Mouse (Mus musculus) CH12.LX (cell line): ENCODE measurements around the gene Glis1.

ENCODE experiments used
- POLR2A ChIP-seq: IDR thresholded peaks from 2 replicates; pipeline ENCODE4 v1.6.1; 2011; ENCODE audit warnings: low read depth, mild to moderate bottlenecking, improper control_type of control experiment, low read length
- RCOR1 ChIP-seq: conservative IDR thresholded peaks from 2 replicates; pipeline ENCODE4 v1.6.1; 2012; ENCODE audit warnings: low read depth, mild to moderate bottlenecking, inconsistent platforms, low read length, improper control_type of control experiment

DNA sequence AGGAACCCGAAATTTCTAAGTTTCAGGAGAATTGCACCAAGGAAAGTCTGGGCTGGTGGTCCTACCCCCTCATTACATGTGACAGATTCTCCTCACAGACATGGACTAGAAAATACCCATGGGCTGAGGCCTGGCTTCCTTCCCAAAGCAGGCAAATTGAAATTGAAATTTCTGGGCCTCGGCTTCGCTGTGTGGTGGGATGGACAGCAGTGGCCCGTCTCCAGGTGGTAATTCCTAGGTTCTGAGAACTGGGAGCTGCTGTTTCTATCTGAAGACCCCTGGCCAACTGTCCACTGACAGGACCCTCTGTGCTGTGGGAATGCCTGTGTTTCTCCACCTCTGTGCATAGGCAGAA, 49.8 kb downstream of the Glis1 start:
- TF ChIP-seq RCOR1 (no peak), POLR2A (no peak)
